Mouse (Mus musculus): ENCODE results near the gene Pik3c2a. TPM values are rescaled to one million over a fixed set of nuclear protein-coding genes. Genes with fewer than 3 reads are reported as not detected.

The Pik3c2a gene
- polyA plus RNA-seq, 1 experiment from 2014 or later, result 8.9 TPM

GRCm38 (mm10) chr7:116288996-116289395 is 154.3 kb downstream of the Pik3c2a start:
- Histone ChIP-seq H3K9me3 (replicated peaks) (no peaks in the 10 kb centered on the region), H3K27me3 (replicated peaks) (no peaks in the 10 kb centered on the region), H3K4me3 (no peak overlapping the region), H3K4me2 (no peak overlapping the region), H3K4me1 (peaks cover 51% of the 10 kb centered on the region), H3K27ac (0 out of 2 replicates have a peak overlapping the region, but pooled peaks have one; percentile 64), H3K9ac (no peak overlapping the region), H3K36me3 (no peaks in the 10 kb centered on the region)
- ATAC-seq, result no peak
- 65% methylated on average over 3 of the region's 3 CpGs for WGBS (ENCODE audit: insufficient replicate concordance)

GRCm38 (mm10) chr7:116287959-116288358 is 155.3 kb downstream of the Pik3c2a start:
- H3K4me2 ChIP-seq, result 0 out of 2 replicates have a peak overlapping the region, but pooled peaks have one; percentile 3
- no peak overlapping the region for H3K9ac ChIP-seq
- 64% methylated on average over 5 of the region's 5 CpGs for WGBS (ENCODE audit: insufficient replicate concordance)
- H3K4me1 ChIP-seq, result peaks cover 51% of the 10 kb centered on the region
- H3K36me3 ChIP-seq, result no peaks in the 10 kb centered on the region
- no peak overlapping the region for H3K4me3 ChIP-seq
- H3K27me3 ChIP-seq (replicated peaks), result no peaks in the 10 kb centered on the region
- peak overlapping the region; percentile 64 for H3K27ac ChIP-seq
- H3K9me3 ChIP-seq (replicated peaks), result no peaks in the 10 kb centered on the region
- ATAC-seq, result peak; percentile 57; the same call in 1 of the 2 replicates

Other genes starting within 250 kb of the Pik3c2a start
- 3.6 TPM in 2 replicates for gene Plekha7, start 135.1 kb downstream of the Pik3c2a start, polyA plus RNA-seq (2016; fragmentation: Nextera tagmentation; extraction: Ambion mirVana)
- gene Rps13, start 109.3 kb downstream of the Pik3c2a start, polyA plus RNA-seq (2016; fragmentation: Nextera tagmentation; extraction: Ambion mirVana), result 786 and 821 TPM in 2 replicates
- 3.3 and 3.5 TPM in 2 replicates for gene Nucb2, start 60.9 kb upstream of the Pik3c2a start, polyA plus RNA-seq (2016; fragmentation: Nextera tagmentation; extraction: Ambion mirVana)

Data from liver, embryonic 12.5 days (tissue).